Mouse (Mus musculus): ENCODE measurements around the gene Thbs2. TPM values are rescaled to one million over a fixed set of nuclear protein-coding genes. Genes with fewer than 3 reads are reported as not detected.

The Thbs2 gene
- polyA plus RNA-seq, 1 experiment from 2014 or later = 32.6 TPM

DNA sequence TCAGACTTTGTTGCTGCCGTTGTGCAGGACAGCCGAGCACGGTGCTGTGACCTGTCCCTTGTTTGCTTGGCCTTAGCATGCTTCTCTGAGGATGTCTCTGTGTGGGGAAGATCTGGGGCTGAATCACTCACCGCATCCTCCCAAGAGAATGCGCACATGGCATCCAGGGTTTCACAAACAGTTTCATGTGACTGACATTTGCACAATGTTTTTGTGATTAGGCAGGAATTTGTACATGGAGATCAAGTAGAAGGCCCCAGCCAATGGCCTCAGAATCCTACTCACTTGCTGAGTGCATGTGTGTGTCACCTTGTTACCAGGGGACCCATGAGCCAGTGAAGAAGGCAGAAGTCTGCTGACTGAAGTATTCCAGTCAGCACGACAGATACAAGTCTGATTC lies 9.7 kb upstream of the Thbs2 start:
- ATAC-seq (ENCODE audit: insufficient number of reproducible peaks, insufficient read depth, low FRiP score, low read depth) = no peak
- no peak overlapping the region for H3K9ac ChIP-seq (replicated peaks; ENCODE audit: low read depth, low read length)
- no peak overlapping the region for H3K27ac ChIP-seq (ENCODE audit: low read length)

GRCm38 (mm10) chr17:14703268-14703667 lies 9.2 kb upstream of the Thbs2 start:
- Histone ChIP-seq H3K27me3 (ENCODE audit: control insufficient read depth, insufficient read depth, low read length) (no peaks in the 10 kb centered on the region), H3K27ac (ENCODE audit: low read length) (0 out of 2 replicates have a peak overlapping the region, but pooled peaks have one; percentile 39), H3K4me1 (ENCODE audit: control insufficient read depth, insufficient read depth, low read length) (peaks cover 6% of the 10 kb centered on the region; the same call in 1 of the 2 replicates), H3K4me2 (replicated peaks; ENCODE audit: low read depth, low read length) (no peak overlapping the region), H3K4me3 (ENCODE audit: low read depth, low read length) (no peak overlapping the region), H3K9ac (replicated peaks; ENCODE audit: low read depth, low read length) (no peak overlapping the region), H3K36me3 (ENCODE audit: control insufficient read depth, insufficient read depth, low read length) (no peaks in the 10 kb centered on the region), H3K9me3 (ENCODE audit: control insufficient read depth, low read depth, low read length) (no peaks in the 10 kb centered on the region)
- WGBS = 22% methylated on average over 4 of the region's 4 CpGs
- ATAC-seq (ENCODE audit: insufficient number of reproducible peaks, insufficient read depth, low FRiP score, low read depth) = no peak

More for the DNA sequence above, 9.7 kb upstream of the Thbs2 start:
- Histone ChIP-seq H3K9me3 (ENCODE audit: control insufficient read depth, low read depth, low read length) (no peaks in the 10 kb centered on the region), H3K27me3 (ENCODE audit: control insufficient read depth, insufficient read depth, low read length) (no peaks in the 10 kb centered on the region), H3K4me3 (ENCODE audit: low read depth, low read length) (no peak overlapping the region), H3K36me3 (ENCODE audit: control insufficient read depth, insufficient read depth, low read length) (no peaks in the 10 kb centered on the region), H3K4me1 (ENCODE audit: control insufficient read depth, insufficient read depth, low read length) (peaks cover 6% of the 10 kb centered on the region; the same call in 1 of the 2 replicates), H3K4me2 (replicated peaks; ENCODE audit: low read depth, low read length) (no peak overlapping the region)
- WGBS = 61% methylated on average over 6 of the region's 6 CpGs

DNA sequence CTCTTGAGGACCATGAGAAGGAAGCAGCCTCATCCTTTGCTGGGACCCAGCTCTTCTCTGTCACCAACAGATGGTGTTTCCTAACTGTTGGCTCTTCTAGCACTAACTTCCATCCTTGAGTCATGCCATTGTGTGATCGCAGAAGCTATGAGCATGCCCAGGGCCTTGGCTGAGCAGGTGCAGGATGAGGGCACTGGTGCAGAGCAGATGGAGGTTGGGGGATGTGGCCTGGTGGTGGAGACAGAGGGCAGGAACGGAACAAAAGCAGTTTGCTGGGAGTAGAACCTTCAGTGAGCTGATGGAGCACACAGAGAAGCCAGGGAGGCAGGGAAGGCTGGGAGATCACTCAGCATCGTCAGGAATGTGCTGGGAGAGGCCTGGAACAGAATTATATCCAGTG lies 8.7 kb upstream of the Thbs2 start:
- 0 out of 2 replicates have a peak overlapping the region, but pooled peaks have one; percentile 39 for H3K27ac ChIP-seq (ENCODE audit: low read length)
- WGBS = 58% methylated on average over 3 of the region's 3 CpGs
- peak; percentile 33; the same call in 1 of the 2 replicates for ATAC-seq (ENCODE audit: insufficient number of reproducible peaks, insufficient read depth, low FRiP score, low read depth)

DNA sequence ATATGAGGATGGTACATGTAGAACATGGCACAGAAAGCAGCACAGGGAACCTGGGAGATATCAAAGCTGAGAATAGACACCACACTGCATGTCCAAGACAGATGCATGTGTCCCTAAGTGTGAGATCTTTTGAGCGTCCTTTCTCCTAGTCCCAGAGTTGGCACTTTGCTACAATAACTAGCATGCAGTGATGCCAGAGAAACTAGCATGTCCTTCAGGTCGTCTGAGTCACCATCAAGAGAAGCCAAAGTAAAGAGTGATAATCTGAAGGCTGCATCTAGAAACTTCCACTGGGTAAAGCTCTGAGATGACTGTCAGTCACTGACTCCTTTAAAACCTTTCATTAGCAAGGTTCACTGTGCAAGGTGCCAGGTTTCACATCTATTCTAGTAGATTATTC lies 7.9 kb upstream of the Thbs2 start:
- peaks cover 6% of the 10 kb centered on the region; the same call in 1 of the 2 replicates for H3K4me1 ChIP-seq (ENCODE audit: control insufficient read depth, insufficient read depth, low read length)
- no peak overlapping the region for H3K27ac ChIP-seq (ENCODE audit: low read length)
- no peaks in the 10 kb centered on the region for H3K36me3 ChIP-seq (ENCODE audit: control insufficient read depth, insufficient read depth, low read length)
- no peak overlapping the region for H3K4me2 ChIP-seq (replicated peaks; ENCODE audit: low read depth, low read length)
- H3K9ac ChIP-seq (replicated peaks; ENCODE audit: low read depth, low read length) = no peak overlapping the region
- H3K27me3 ChIP-seq (ENCODE audit: control insufficient read depth, insufficient read depth, low read length) = no peaks in the 10 kb centered on the region
- 62% methylated on average over 2 of the region's 2 CpGs for WGBS
- no peak overlapping the region for H3K4me3 ChIP-seq (ENCODE audit: low read depth, low read length)
- H3K9me3 ChIP-seq (ENCODE audit: control insufficient read depth, low read depth, low read length) = no peaks in the 10 kb centered on the region
- ATAC-seq (ENCODE audit: insufficient number of reproducible peaks, insufficient read depth, low FRiP score, low read depth) = no peak

More for the DNA sequence above, 8.7 kb upstream of the Thbs2 start:
- Histone ChIP-seq H3K4me1 (ENCODE audit: control insufficient read depth, insufficient read depth, low read length) (peaks cover 6% of the 10 kb centered on the region; the same call in 1 of the 2 replicates), H3K9ac (replicated peaks; ENCODE audit: low read depth, low read length) (no peak overlapping the region), H3K4me3 (ENCODE audit: low read depth, low read length) (no peak overlapping the region), H3K4me2 (replicated peaks; ENCODE audit: low read depth, low read length) (no peak overlapping the region), H3K36me3 (ENCODE audit: control insufficient read depth, insufficient read depth, low read length) (no peaks in the 10 kb centered on the region), H3K27me3 (ENCODE audit: control insufficient read depth, insufficient read depth, low read length) (no peaks in the 10 kb centered on the region), H3K9me3 (ENCODE audit: control insufficient read depth, low read depth, low read length) (no peaks in the 10 kb centered on the region)

DNA sequence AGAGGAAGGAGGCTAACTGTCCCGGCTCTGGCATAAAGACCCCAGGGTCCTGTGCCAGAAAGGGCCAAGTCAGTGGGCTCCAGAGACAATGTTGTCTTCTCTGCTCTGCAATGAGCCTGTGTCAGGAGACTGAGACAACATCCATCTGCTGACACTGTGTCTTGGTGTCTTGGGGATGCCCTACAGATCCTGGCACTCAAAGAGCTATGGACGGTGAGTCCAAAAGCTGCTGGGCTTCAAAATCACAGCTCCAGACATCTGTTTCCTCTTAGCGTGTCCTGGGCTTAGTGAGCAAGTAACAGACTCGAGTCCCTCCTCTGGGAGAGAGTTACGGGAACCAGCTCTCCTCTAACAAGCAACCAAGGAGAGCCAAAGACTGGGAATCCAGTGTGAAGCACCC lies 6.2 kb upstream of the Thbs2 start:
- H3K4me3 ChIP-seq (ENCODE audit: low read depth, low read length) = no peak overlapping the region
- peaks cover 6% of the 10 kb centered on the region; the same call in 1 of the 2 replicates for H3K4me1 ChIP-seq (ENCODE audit: control insufficient read depth, insufficient read depth, low read length)
- no peaks in the 10 kb centered on the region for H3K36me3 ChIP-seq (ENCODE audit: control insufficient read depth, insufficient read depth, low read length)
- no peak overlapping the region for H3K4me2 ChIP-seq (replicated peaks; ENCODE audit: low read depth, low read length)
- no peak for ATAC-seq (ENCODE audit: insufficient number of reproducible peaks, insufficient read depth, low FRiP score, low read depth)
- WGBS = 66% methylated on average over 5 of the region's 5 CpGs
- H3K27me3 ChIP-seq (ENCODE audit: control insufficient read depth, insufficient read depth, low read length) = no peaks in the 10 kb centered on the region
- no peak overlapping the region for H3K27ac ChIP-seq (ENCODE audit: low read length)
- H3K9ac ChIP-seq (replicated peaks; ENCODE audit: low read depth, low read length) = no peak overlapping the region
- no peaks in the 10 kb centered on the region for H3K9me3 ChIP-seq (ENCODE audit: control insufficient read depth, low read depth, low read length)

- WGBS = 70% methylated on average over 6 of the region's 6 CpGs
- Histone ChIP-seq H3K9me3 (ENCODE audit: control insufficient read depth, low read depth, low read length) (no peaks in the 10 kb centered on the region), H3K4me1 (ENCODE audit: control insufficient read depth, insufficient read depth, low read length) (peaks cover 10% of the 10 kb centered on the region), H3K27ac (ENCODE audit: low read length) (no peak overlapping the region), H3K9ac (replicated peaks; ENCODE audit: low read depth, low read length) (no peak overlapping the region), H3K27me3 (ENCODE audit: control insufficient read depth, insufficient read depth, low read length) (no peaks in the 10 kb centered on the region), H3K36me3 (ENCODE audit: control insufficient read depth, insufficient read depth, low read length) (no peaks in the 10 kb centered on the region), H3K4me2 (replicated peaks; ENCODE audit: low read depth, low read length) (no peak overlapping the region), H3K4me3 (ENCODE audit: low read depth, low read length) (no peak overlapping the region)
- ATAC-seq (ENCODE audit: insufficient number of reproducible peaks, insufficient read depth, low FRiP score, low read depth) = no peak
Observed at GRCm38 (mm10) chr17:14698188-14698587, 4.2 kb upstream of the Thbs2 start.

DNA sequence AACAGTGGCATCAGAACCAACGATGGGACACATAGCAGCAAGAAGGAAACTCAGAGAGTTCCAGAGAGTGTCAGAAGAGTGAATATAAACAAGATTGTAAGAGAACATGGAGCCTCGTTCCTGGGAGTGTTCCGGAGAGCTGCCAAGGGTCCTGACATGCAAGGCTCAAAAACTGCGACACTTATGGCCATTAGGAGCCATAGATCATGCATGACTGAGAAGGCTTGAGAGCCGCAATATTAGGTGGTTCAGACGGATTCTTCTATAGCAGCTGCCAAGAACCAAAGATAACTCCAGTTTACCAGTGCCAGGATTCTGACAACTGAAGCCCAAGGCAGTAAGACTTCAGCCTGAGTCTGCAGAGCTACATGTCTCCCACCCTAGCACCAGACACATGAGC lies 3.1 kb upstream of the Thbs2 start:
- Histone ChIP-seq H3K36me3 (ENCODE audit: control insufficient read depth, insufficient read depth, low read length) (no peaks in the 10 kb centered on the region), H3K4me2 (replicated peaks; ENCODE audit: low read depth, low read length) (no peak overlapping the region), H3K27me3 (ENCODE audit: control insufficient read depth, insufficient read depth, low read length) (no peaks in the 10 kb centered on the region), H3K27ac (ENCODE audit: low read length) (no peak overlapping the region), H3K4me1 (ENCODE audit: control insufficient read depth, insufficient read depth, low read length) (peaks cover 11% of the 10 kb centered on the region; the same call in 1 of the 2 replicates), H3K9me3 (ENCODE audit: control insufficient read depth, low read depth, low read length) (no peaks in the 10 kb centered on the region), H3K9ac (replicated peaks; ENCODE audit: low read depth, low read length) (no peak overlapping the region), H3K4me3 (ENCODE audit: low read depth, low read length) (no peak overlapping the region)
- WGBS = 48% methylated on average over 6 of the region's 6 CpGs
- ATAC-seq (ENCODE audit: insufficient number of reproducible peaks, insufficient read depth, low FRiP score, low read depth) = no peak

- Histone ChIP-seq H3K4me2 (replicated peaks; ENCODE audit: low read depth, low read length) (no peak overlapping the region), H3K27ac (ENCODE audit: low read length) (no peak overlapping the region), H3K9me3 (ENCODE audit: control insufficient read depth, low read depth, low read length) (no peaks in the 10 kb centered on the region), H3K9ac (replicated peaks; ENCODE audit: low read depth, low read length) (no peak overlapping the region), H3K4me1 (ENCODE audit: control insufficient read depth, insufficient read depth, low read length) (peaks cover 18% of the 10 kb centered on the region; the same call in 1 of the 2 replicates), H3K27me3 (ENCODE audit: control insufficient read depth, insufficient read depth, low read length) (no peaks in the 10 kb centered on the region), H3K36me3 (ENCODE audit: control insufficient read depth, insufficient read depth, low read length) (no peaks in the 10 kb centered on the region), H3K4me3 (ENCODE audit: low read depth, low read length) (no peak overlapping the region)
- ATAC-seq (ENCODE audit: insufficient number of reproducible peaks, insufficient read depth, low FRiP score, low read depth) = no peak
- WGBS = 93% methylated on average over 6 of the region's 6 CpGs
Observed at GRCm38 (mm10) chr17:14696281-14696795, 2.3 kb upstream of the Thbs2 start.
